In the genomic region with DNA sequence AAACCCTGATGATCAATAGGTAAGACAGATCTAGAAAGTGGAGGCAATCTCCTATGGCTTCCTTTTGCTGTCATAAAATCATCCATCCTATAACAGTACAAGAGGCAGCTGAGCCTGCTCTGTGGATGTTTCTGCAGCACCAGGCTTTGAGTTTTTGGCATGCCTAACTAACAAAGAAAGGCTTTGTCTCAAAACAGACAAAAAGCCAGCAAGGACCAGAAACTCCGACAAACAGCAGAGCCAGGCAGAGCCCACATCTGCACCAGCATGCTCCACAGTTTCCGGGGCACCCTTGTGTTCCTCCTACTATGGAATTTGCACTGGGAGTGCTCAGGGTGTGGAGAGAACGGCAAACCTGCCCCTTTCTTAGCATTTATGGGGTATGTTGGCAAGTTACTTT, we compare ENCODE assay signal across 11 mouse cellular contexts. TPM values are rescaled to one million over a fixed set of nuclear protein-coding genes. Genes with fewer than 3 reads are reported as not detected.
DNase-seq lines count a peak whose midpoint lies in the region; ATAC-seq and TF ChIP-seq lines count a peak whose summit lies in the region.
"Had no signal": no experiment of that assay in that cellular context is flagged by ENCODE, and none has a peak within 500 bp of the region (broad histone marks: within the 10 kb centered on the region; RNA-seq: fewer than 3 reads in every experiment).

No protein-coding gene starts in this region.

- no peak for ATAC-seq in lung, embryonic 14.5 days (ENCODE audit: insufficient read depth)
- ATAC-seq in embryonic facial prominence, embryonic 11.5 days (replicated peaks; ENCODE audit: insufficient number of reproducible peaks, low FRiP score, low TSS enrichment, low read depth): no peak; the same call in 1 of the 2 replicates
- ATAC-seq in hindbrain, postnatal 0 days: no peak

- H3K9me3 ChIP-seq in lung, embryonic 14.5 days (ENCODE audit: low read depth, low read length): no peaks in the 10 kb centered on the region
- no peaks in the 10 kb centered on the region for H3K9me3 ChIP-seq in embryonic facial prominence, embryonic 11.5 days (replicated peaks; ENCODE audit: control insufficient read depth, low read length)
- H3K9me3 ChIP-seq in hindbrain, postnatal 0 days (ENCODE audit: low read length): no peaks in the 10 kb centered on the region

- no peak for TF ChIP-seq POLR2A in small intestine, adult 2 months (IDR thresholded peaks at IDR 0.05; ENCODE audit: low read depth, low read length)

- 49% methylated on average over 3 of the region's 3 CpGs for whole genome bisulfite sequencing in lung, embryonic 14.5 days
- WGBS in embryonic facial prominence, embryonic 11.5 days: 28% methylated on average over 3 of the region's 3 CpGs
- WGBS in hindbrain, postnatal 0 days: 13% methylated on average over 3 of the region's 3 CpGs
- WGBS in small intestine, adult 2 months: 27% methylated on average over 3 of the region's 3 CpGs

- no peaks in the 10 kb centered on the region for H3K4me1 ChIP-seq in lung, embryonic 14.5 days (ENCODE audit: insufficient read depth)
- H3K4me1 ChIP-seq in embryonic facial prominence, embryonic 11.5 days (ENCODE audit: control insufficient read depth, insufficient read depth, low read length): no peaks in the 10 kb centered on the region
- H3K4me1 ChIP-seq in hindbrain, postnatal 0 days (ENCODE audit: insufficient read depth, low read length): 0 out of 2 replicates have a peak, but pooled peaks cover 4% of the 10 kb centered on the region
- peaks cover 13% of the 10 kb centered on the region for H3K4me1 ChIP-seq in small intestine, adult 2 months (ENCODE audit: control insufficient read depth, insufficient read depth, insufficient read length, low read length)

- DNase-seq in lung, embryonic 14.5 days: peak; percentile 17
- no peak for DNase-seq in lung, postnatal 14 days
- peak; percentile 29 for DNase-seq in embryonic facial prominence, embryonic 11.5 days (ENCODE audit: low spot score)
- peak; percentile 27 for DNase-seq in hindbrain, postnatal 0 days (ENCODE audit: low spot score)
- no peak for DNase-seq in cerebellum, postnatal 36 days
- no peak for DNase-seq in right cerebral cortex, postnatal 25 days
- no peak for DNase-seq in adrenal gland, postnatal 4 days (ENCODE audit: low spot score in 2 of 2)
- DNase-seq: cerebellum, adult 9-10 months; kidney, postnatal 36 days; thymus, postnatal 36 days had no signal

- H3K27ac ChIP-seq in lung, embryonic 14.5 days (ENCODE audit: low read depth): 0 out of 2 replicates have a peak overlapping the region, but pooled peaks have one; percentile 18
- no peak overlapping the region for H3K27ac ChIP-seq in embryonic facial prominence, embryonic 11.5 days (replicated peaks; ENCODE audit: low read depth, low read length)
- no peak overlapping the region for H3K27ac ChIP-seq in hindbrain, postnatal 0 days
- H3K27ac ChIP-seq in small intestine, adult 2 months (ENCODE audit: insufficient read depth, low read depth, low read length): peak overlapping the region; percentile 74; the same call in 1 of the 2 replicates

- no peaks in the 10 kb centered on the region for H3K27me3 ChIP-seq in lung, embryonic 14.5 days (ENCODE audit: insufficient read depth, low read length)
- no peaks in the 10 kb centered on the region for H3K27me3 ChIP-seq in embryonic facial prominence, embryonic 11.5 days (ENCODE audit: control insufficient read depth, insufficient read depth, low read length)
- no peaks in the 10 kb centered on the region for H3K27me3 ChIP-seq in hindbrain, postnatal 0 days (ENCODE audit: insufficient read depth, low read length)
- no peaks in the 10 kb centered on the region for H3K27me3 ChIP-seq in small intestine, adult 2 months (ENCODE audit: control insufficient read depth, insufficient read depth, low read length)

- no peak overlapping the region for H3K4me3 ChIP-seq in lung, embryonic 14.5 days (ENCODE audit: low read depth, low read length)
- no peak overlapping the region for H3K4me3 ChIP-seq in embryonic facial prominence, embryonic 11.5 days (ENCODE audit: low read depth, low read length)
- no peak overlapping the region for H3K4me3 ChIP-seq in hindbrain, postnatal 0 days (ENCODE audit: low read length)
- no peak overlapping the region for H3K4me3 ChIP-seq in small intestine, adult 2 months (ENCODE audit: low read depth, low read length)

- no peaks in the 10 kb centered on the region for H3K36me3 ChIP-seq in lung, embryonic 14.5 days (ENCODE audit: insufficient read depth)
- no peaks in the 10 kb centered on the region for H3K36me3 ChIP-seq in embryonic facial prominence, embryonic 11.5 days (replicated peaks; ENCODE audit: control insufficient read depth, insufficient read depth, low read depth, low read length)
- H3K36me3 ChIP-seq in hindbrain, postnatal 0 days (ENCODE audit: insufficient read depth, low read length): no peaks in the 10 kb centered on the region
- H3K36me3 ChIP-seq in small intestine, adult 2 months (ENCODE audit: control insufficient read depth, insufficient read depth, low read length): 0 out of 2 replicates have a peak, but pooled peaks cover under 1% of the 10 kb centered on the region

- no peak overlapping the region for H3K9ac ChIP-seq in lung, embryonic 14.5 days
- no peak overlapping the region for H3K9ac ChIP-seq in embryonic facial prominence, embryonic 11.5 days (replicated peaks; ENCODE audit: low read length)
- no peak overlapping the region for H3K9ac ChIP-seq in hindbrain, postnatal 0 days (replicated peaks; ENCODE audit: low read length)

- no peak for TF ChIP-seq CTCF in lung, embryonic 14.5 days (IDR thresholded peaks at IDR 0.05; ENCODE audit: low read depth)
- no peak for TF ChIP-seq CTCF in hindbrain, postnatal 0 days (IDR thresholded peaks at IDR 0.05; ENCODE audit: low read depth)
- TF ChIP-seq CTCF in small intestine, adult 2 months (IDR thresholded peaks at IDR 0.05; ENCODE audit: extremely low read depth, insufficient read length, insufficient replicate concordance, low read depth, low read length): no peak

- H3K4me2 ChIP-seq in lung, embryonic 14.5 days: no peak overlapping the region
- no peak overlapping the region for H3K4me2 ChIP-seq in embryonic facial prominence, embryonic 11.5 days (ENCODE audit: low read depth, low read length)
- no peak overlapping the region for H3K4me2 ChIP-seq in hindbrain, postnatal 0 days (ENCODE audit: low read depth, low read length)

RNA-seq across cellular contexts. Expression of gene Cnot2, which starts 47.0 kb away (rescaled TPM):
- 106 and 112 TPM in 2 replicates for polyA plus RNA-seq in lung, embryonic 14.5 days (2014; fragmentation: Nextera tagmentation; extraction: Ambion mirVana)
- 166 and 178 TPM in 2 replicates for polyA plus RNA-seq in embryonic facial prominence, embryonic 11.5 days (2014; fragmentation: Nextera tagmentation; extraction: Ambion mirVana)
- 70.3 and 74.7 TPM in 2 replicates for total RNA-seq in hindbrain, postnatal 0 days (2014; rRNA removed)
- polyA plus RNA-seq in hindbrain, postnatal 0 days (2015; fragmentation: Nextera tagmentation; extraction: Ambion mirVana): 61.9 and 66.9 TPM in 2 replicates
- polyA plus RNA-seq in small intestine, adult 2 months (2012; rRNA removed): 8.7 and 19.2 TPM in 2 replicates
- 10 to 100 TPM; 91.6 to 98.7 TPM for total RNA-seq in adrenal gland, postnatal 4 days (2021)

Comparison
In these comparisons a context has a peak if more than half of its experiments do, and no peak if none do; other contexts are left out.
1. DNase-seq: peak in lung, embryonic 14.5 days (single experiment), embryonic facial prominence, embryonic 11.5 days (single experiment) and hindbrain, postnatal 0 days (single experiment); none in lung, postnatal 14 days (single experiment), cerebellum, postnatal 36 days (0 of 2), right cerebral cortex, postnatal 25 days (single experiment) and adrenal gland, postnatal 4 days (0 of 2).
2. H3K27ac ChIP-seq: peak in lung, embryonic 14.5 days (single experiment) and small intestine, adult 2 months (single experiment); none in embryonic facial prominence, embryonic 11.5 days (single experiment) and hindbrain, postnatal 0 days (single experiment).